Mouse (Mus musculus): ENCODE results near the gene Itih3. TPM values are rescaled to one million over a fixed set of nuclear protein-coding genes. Genes with fewer than 3 reads are reported as not detected.

Gene Itih3
- polyA plus RNA-seq, 1 experiment from 2014 or later, result 2.2 TPM

GRCm38 (mm10) chr14:30874095-30874700, 49.4 kb downstream of the Itih3 start:
- Histone ChIP-seq H3K36me3 (ENCODE audit: control insufficient read depth, insufficient read depth, low read length) (peaks cover 29% of the 10 kb centered on the region), H3K4me1 (ENCODE audit: control insufficient read depth in 2 of 2, insufficient read depth in 2 of 2, low read length in 2 of 2) (peaks cover 23 to 32% of the 10 kb centered on the region in 2 experiments), H3K4me2 (ENCODE audit: low read length) (no peak overlapping the region), H3K4me3 (ENCODE audit: control insufficient read depth in 1 of 2, insufficient read depth in 1 of 2, low read depth in 1 of 2, low read length in 2 of 2) (no peak overlapping the region), H3K9ac (ENCODE audit: low read length) (no peak overlapping the region), H3K27ac (replicated peaks in 1 of 2; ENCODE audit: control insufficient read depth in 1 of 2, insufficient read depth in 1 of 2, low read depth in 2 of 2, low read length in 2 of 2) (no peak overlapping the region), H3K27me3 (ENCODE audit: control insufficient read depth, insufficient read depth, low read length) (no peaks in the 10 kb centered on the region), H3K9me3 (ENCODE audit: control insufficient read depth, low read length) (no peaks in the 10 kb centered on the region)
- no peak for ATAC-seq (ENCODE audit: insufficient number of reproducible peaks, insufficient read depth, low FRiP score, low read depth)
- 55% methylated on average over 18 of the region's 18 CpGs for WGBS

- no peak overlapping the region for H3K4me3 ChIP-seq (ENCODE audit: control insufficient read depth in 1 of 2, insufficient read depth in 1 of 2, low read depth in 1 of 2, low read length in 2 of 2)
- H3K4me1 ChIP-seq (ENCODE audit: control insufficient read depth in 2 of 2, insufficient read depth in 2 of 2, low read length in 2 of 2), result peaks cover 20 to 25% of the 10 kb centered on the region in 2 experiments
- peak overlapping the region; percentile 88 to 91 for H3K27ac ChIP-seq (replicated peaks in 1 of 2; ENCODE audit: control insufficient read depth in 1 of 2, insufficient read depth in 1 of 2, low read depth in 2 of 2, low read length in 2 of 2)
- ATAC-seq (ENCODE audit: insufficient number of reproducible peaks, insufficient read depth, low FRiP score, low read depth), result 0 out of 2 replicates have a peak, but pooled peaks have one; percentile 15
- no peaks in the 10 kb centered on the region for H3K9me3 ChIP-seq (ENCODE audit: control insufficient read depth, low read length)
- no peaks in the 10 kb centered on the region for H3K27me3 ChIP-seq (ENCODE audit: control insufficient read depth, insufficient read depth, low read length)
- WGBS, result 51% methylated on average over 25 of the region's 25 CpGs
- H3K4me2 ChIP-seq (ENCODE audit: low read length), result peak overlapping the region; percentile 34
- H3K36me3 ChIP-seq (ENCODE audit: control insufficient read depth, insufficient read depth, low read length), result peaks cover 37% of the 10 kb centered on the region
- peak overlapping the region; percentile 51; the same call in 1 of the 2 replicates for H3K9ac ChIP-seq (ENCODE audit: low read length)
Observed at GRCm38 (mm10) chr14:30870206-30871147, 53.1 kb downstream of the Itih3 start.

GRCm38 (mm10) chr14:30869391-30869801, 54.2 kb downstream of the Itih3 start:
- H3K4me2 ChIP-seq (ENCODE audit: low read length), result no peak overlapping the region
- no peaks in the 10 kb centered on the region for H3K27me3 ChIP-seq (ENCODE audit: control insufficient read depth, insufficient read depth, low read length)
- H3K9me3 ChIP-seq (ENCODE audit: control insufficient read depth, low read length), result no peaks in the 10 kb centered on the region
- 67% methylated on average over 8 of the region's 8 CpGs for WGBS
- peaks cover 20 to 25% of the 10 kb centered on the region in 2 experiments for H3K4me1 ChIP-seq (ENCODE audit: control insufficient read depth in 2 of 2, insufficient read depth in 2 of 2, low read length in 2 of 2)
- no peak for ATAC-seq (ENCODE audit: insufficient number of reproducible peaks, insufficient read depth, low FRiP score, low read depth)
- no peak overlapping the region for H3K4me3 ChIP-seq (ENCODE audit: control insufficient read depth in 1 of 2, insufficient read depth in 1 of 2, low read depth in 1 of 2, low read length in 2 of 2)
- no peak overlapping the region for H3K9ac ChIP-seq (ENCODE audit: low read length)
- peaks cover 39% of the 10 kb centered on the region for H3K36me3 ChIP-seq (ENCODE audit: control insufficient read depth, insufficient read depth, low read length)
- peak overlapping the region; percentile 83 to 91 for H3K27ac ChIP-seq (replicated peaks in 1 of 2; ENCODE audit: control insufficient read depth in 1 of 2, insufficient read depth in 1 of 2, low read depth in 2 of 2, low read length in 2 of 2)

GRCm38 (mm10) chr14:30868826-30869225, 54.7 kb downstream of the Itih3 start:
- ATAC-seq (ENCODE audit: insufficient number of reproducible peaks, insufficient read depth, low FRiP score, low read depth), result no peak
- 83% methylated on average over 10 of the region's 10 CpGs for WGBS
- peak overlapping the region; percentile 83 to 91; a peak in 3 of 4 replicates for H3K27ac ChIP-seq (replicated peaks in 1 of 2; ENCODE audit: control insufficient read depth in 1 of 2, insufficient read depth in 1 of 2, low read depth in 2 of 2, low read length in 2 of 2)

GRCm38 (mm10) chr14:30867042-30867441, 56.5 kb downstream of the Itih3 start:
- H3K27ac ChIP-seq (replicated peaks in 1 of 2; ENCODE audit: control insufficient read depth in 1 of 2, insufficient read depth in 1 of 2, low read depth in 2 of 2, low read length in 2 of 2), result no peak overlapping the region
- H3K4me1 ChIP-seq (ENCODE audit: control insufficient read depth in 2 of 2, insufficient read depth in 2 of 2, low read length in 2 of 2), result peaks cover 15 to 21% of the 10 kb centered on the region in 2 experiments
- no peak for ATAC-seq (ENCODE audit: insufficient number of reproducible peaks, insufficient read depth, low FRiP score, low read depth)
- WGBS, result 23% methylated on average over 5 of the region's 5 CpGs
- no peak overlapping the region for H3K4me2 ChIP-seq (ENCODE audit: low read length)
- H3K27me3 ChIP-seq (ENCODE audit: control insufficient read depth, insufficient read depth, low read length), result no peaks in the 10 kb centered on the region
- H3K9ac ChIP-seq (ENCODE audit: low read length), result no peak overlapping the region
- H3K4me3 ChIP-seq (ENCODE audit: control insufficient read depth in 1 of 2, insufficient read depth in 1 of 2, low read depth in 1 of 2, low read length in 2 of 2), result no peak overlapping the region
- peaks cover 27% of the 10 kb centered on the region for H3K36me3 ChIP-seq (ENCODE audit: control insufficient read depth, insufficient read depth, low read length)
- H3K9me3 ChIP-seq (ENCODE audit: control insufficient read depth, low read length), result no peaks in the 10 kb centered on the region

More at GRCm38 (mm10) chr14:30868826-30869225, 54.7 kb downstream of the Itih3 start:
- no peak overlapping the region for H3K4me2 ChIP-seq (ENCODE audit: low read length)
- peaks cover 37% of the 10 kb centered on the region for H3K36me3 ChIP-seq (ENCODE audit: control insufficient read depth, insufficient read depth, low read length)
- H3K4me1 ChIP-seq (ENCODE audit: control insufficient read depth in 2 of 2, insufficient read depth in 2 of 2, low read length in 2 of 2), result peaks cover 15 to 25% of the 10 kb centered on the region in 2 experiments
- H3K9ac ChIP-seq (ENCODE audit: low read length), result no peak overlapping the region
- H3K4me3 ChIP-seq (ENCODE audit: control insufficient read depth in 1 of 2, insufficient read depth in 1 of 2, low read depth in 1 of 2, low read length in 2 of 2), result no peak overlapping the region
- no peaks in the 10 kb centered on the region for H3K9me3 ChIP-seq (ENCODE audit: control insufficient read depth, low read length)
- no peaks in the 10 kb centered on the region for H3K27me3 ChIP-seq (ENCODE audit: control insufficient read depth, insufficient read depth, low read length)

GRCm38 (mm10) chr14:30865311-30865710, 58.2 kb downstream of the Itih3 start:
- Histone ChIP-seq H3K36me3 (ENCODE audit: control insufficient read depth, insufficient read depth, low read length) (peaks cover 27% of the 10 kb centered on the region), H3K4me3 (ENCODE audit: control insufficient read depth in 1 of 2, insufficient read depth in 1 of 2, low read depth in 1 of 2, low read length in 2 of 2) (no peak overlapping the region), H3K4me1 (ENCODE audit: control insufficient read depth in 2 of 2, insufficient read depth in 2 of 2, low read length in 2 of 2) (peaks cover 10 to 14% of the 10 kb centered on the region in 2 experiments), H3K27me3 (ENCODE audit: control insufficient read depth, insufficient read depth, low read length) (no peaks in the 10 kb centered on the region), H3K9ac (ENCODE audit: low read length) (no peak overlapping the region), H3K4me2 (ENCODE audit: low read length) (no peak overlapping the region), H3K9me3 (ENCODE audit: control insufficient read depth, low read length) (no peaks in the 10 kb centered on the region), H3K27ac (replicated peaks in 1 of 2; ENCODE audit: control insufficient read depth in 1 of 2, insufficient read depth in 1 of 2, low read depth in 2 of 2, low read length in 2 of 2) (no peak overlapping the region)
- WGBS, result 59% methylated on average over 3 of the region's 3 CpGs
- ATAC-seq (ENCODE audit: insufficient number of reproducible peaks, insufficient read depth, low FRiP score, low read depth), result peak; percentile 20; the same call in 1 of the 2 replicates

GRCm38 (mm10) chr14:30862368-30862767, 61.2 kb downstream of the Itih3 start:
- Histone ChIP-seq H3K9ac (ENCODE audit: low read length) (no peak overlapping the region), H3K27me3 (ENCODE audit: control insufficient read depth, insufficient read depth, low read length) (no peaks in the 10 kb centered on the region), H3K27ac (replicated peaks in 1 of 2; ENCODE audit: control insufficient read depth in 1 of 2, insufficient read depth in 1 of 2, low read depth in 2 of 2, low read length in 2 of 2) (no peak overlapping the region), H3K4me1 (ENCODE audit: control insufficient read depth in 2 of 2, insufficient read depth in 2 of 2, low read length in 2 of 2) (peaks cover 0 to 3% of the 10 kb centered on the region in 2 experiments; a peak in 1 of 4 replicates), H3K36me3 (ENCODE audit: control insufficient read depth, insufficient read depth, low read length) (peaks cover 17% of the 10 kb centered on the region; the same call in 1 of the 2 replicates), H3K4me3 (ENCODE audit: control insufficient read depth in 1 of 2, insufficient read depth in 1 of 2, low read depth in 1 of 2, low read length in 2 of 2) (no peak overlapping the region), H3K9me3 (ENCODE audit: control insufficient read depth, low read length) (no peaks in the 10 kb centered on the region), H3K4me2 (ENCODE audit: low read length) (no peak overlapping the region)
- 74% methylated on average over 9 of the region's 9 CpGs for WGBS
- ATAC-seq (ENCODE audit: insufficient number of reproducible peaks, insufficient read depth, low FRiP score, low read depth), result no peak

Measured in heart, embryonic 14.5 days (tissue).